Mouse (Mus musculus): ENCODE results near the gene BC024063. TPM values are rescaled to one million over a fixed set of nuclear protein-coding genes. Genes with fewer than 3 reads are reported as not detected.
"Not testable (repeated sequence)": the region's sequence is repeated elsewhere in the genome, so short reads cannot be mapped to it uniquely, and the experiment has no call there.

BC024063 gene
- 1 to 10 TPM; 6.8 to 8.8 TPM for total RNA-seq (2021)
- long read RNA-seq, partial matches to known transcripts, result 0 of 2 reads
- long read RNA-seq, other reads (novel, unspliced or antisense), result 0 of 2 reads

DNA sequence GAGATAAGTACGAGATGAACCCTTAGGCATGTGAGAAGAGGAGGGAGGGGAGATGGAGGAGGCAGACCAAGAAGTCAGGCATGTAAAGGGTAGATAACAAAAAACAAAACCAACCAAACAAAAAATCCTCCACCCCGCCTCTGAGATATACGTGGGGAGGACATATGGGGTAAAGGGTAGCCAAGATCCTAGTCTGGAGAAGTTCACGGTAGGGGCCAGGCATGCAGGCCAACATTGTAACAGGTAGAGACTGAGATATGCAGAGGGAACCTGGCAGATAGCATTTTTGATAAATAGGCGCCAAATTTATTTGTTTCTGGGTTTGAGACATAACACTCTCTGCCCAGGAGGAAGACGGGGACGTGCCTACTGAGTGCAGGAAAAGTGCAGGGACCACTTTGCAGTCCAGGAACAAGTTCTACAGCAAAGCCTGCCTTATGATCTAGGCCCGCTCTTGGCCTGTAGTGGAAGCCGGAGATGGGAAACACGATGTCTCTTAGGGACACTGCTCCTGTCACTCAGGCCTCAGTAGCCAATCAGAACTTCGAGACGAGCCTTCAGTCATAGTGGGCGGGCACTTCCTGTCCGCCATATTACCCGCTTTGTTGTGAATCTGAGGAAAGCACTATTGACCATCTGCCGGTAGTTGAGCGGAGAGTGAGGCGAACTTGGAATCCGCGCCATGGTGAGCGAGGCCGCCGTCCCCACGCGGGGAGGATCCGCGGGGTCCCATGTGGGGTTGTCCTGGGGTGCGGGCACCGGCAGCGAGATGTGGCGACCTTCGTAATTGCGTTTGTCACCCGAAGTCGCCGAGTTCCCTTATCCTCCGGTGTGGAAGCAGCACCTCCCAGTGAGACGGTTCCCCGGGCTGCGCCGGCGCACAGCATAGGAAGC lies at the start of gene BC024063:
Gene BC024063, plus strand, starts transcription at position 626 of the 894 bp plus-strand sequence.
- peak; percentile 74 to 88 for DNase-seq (ENCODE audit: low spot score in 2 of 2)

DNA sequence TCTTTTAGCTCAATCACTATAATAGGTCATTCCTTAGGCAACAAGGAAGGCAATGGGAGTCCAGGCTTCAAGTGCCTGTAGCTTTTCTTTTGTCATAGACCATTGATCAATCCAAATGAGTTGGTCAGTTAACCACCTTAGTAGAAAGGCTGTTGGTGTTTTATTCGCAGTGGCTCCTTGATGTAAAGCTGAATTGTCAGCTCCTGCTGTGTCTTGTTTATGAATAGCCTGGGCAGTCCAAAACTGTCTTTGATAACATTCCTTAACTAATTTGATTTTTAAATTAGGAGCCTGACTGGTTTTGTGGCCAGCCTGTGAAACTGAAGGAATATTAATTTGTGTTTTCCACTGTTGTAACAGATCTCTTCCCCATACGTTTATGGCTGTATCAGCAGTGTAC lies 41.0 kb upstream of the BC024063 start:
- no peak for DNase-seq (ENCODE audit: low spot score in 2 of 2)

DNA sequence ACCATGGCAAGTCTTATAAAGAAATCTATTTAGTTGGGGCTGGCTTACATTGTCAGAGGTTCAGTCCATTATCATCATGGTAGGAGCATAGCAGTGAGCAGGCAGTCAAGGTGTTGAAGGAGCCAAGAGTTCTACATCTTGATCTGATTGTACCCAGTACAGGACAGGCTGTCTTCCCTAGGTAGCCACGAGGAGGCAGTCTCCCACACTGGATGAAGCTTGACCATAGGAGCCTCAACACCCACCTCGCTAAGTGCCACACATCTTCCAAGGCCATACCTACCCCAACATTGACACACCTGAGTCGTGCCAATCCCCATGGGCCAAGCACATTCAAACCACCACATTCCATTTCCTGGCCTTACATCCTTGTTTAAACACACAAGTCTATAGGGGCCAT lies 36.5 kb upstream of the BC024063 start:
- DNase-seq (ENCODE audit: low spot score in 2 of 2), result no peak

DNA sequence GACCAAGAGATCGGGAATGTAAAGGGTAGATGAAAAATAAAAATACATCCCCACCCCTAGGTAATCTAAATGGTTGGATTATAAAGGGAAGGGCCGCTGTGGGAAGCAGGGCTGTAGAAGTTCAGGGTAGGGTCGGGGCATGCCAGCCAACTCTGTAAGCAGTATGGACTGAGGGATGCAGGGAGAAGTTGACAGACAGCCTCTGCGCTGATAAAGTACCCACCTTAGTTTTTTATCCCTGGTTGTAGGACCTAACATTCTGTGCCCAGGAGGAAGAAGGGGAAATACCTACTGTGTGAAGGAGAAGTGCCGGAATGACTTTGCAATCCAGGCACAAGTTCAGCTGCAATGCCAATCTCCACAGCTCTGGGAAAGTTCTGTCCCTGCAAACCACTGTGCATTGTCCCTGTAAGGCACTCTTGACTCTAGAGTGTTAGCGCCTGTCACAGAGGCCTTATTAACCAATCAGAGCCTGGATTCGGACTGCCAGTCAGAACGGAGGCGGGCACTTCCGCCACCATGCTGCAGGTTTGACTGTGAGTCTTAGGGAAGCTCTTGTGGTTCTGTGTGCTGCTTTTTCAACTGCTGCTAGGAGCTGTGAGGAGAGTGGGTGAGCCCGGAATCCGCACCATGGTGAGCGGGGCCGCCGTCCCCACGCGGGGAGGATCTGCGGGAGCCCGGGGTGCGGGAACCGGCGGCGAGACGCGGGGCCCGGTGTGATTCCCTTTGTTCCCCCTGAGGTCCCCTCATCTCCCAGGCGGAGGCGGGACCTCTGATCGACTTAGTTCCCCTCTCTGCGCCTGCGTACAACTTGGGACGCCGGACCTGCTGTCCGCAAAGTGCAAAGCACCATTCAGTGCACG lies 35.3 kb upstream of the BC024063 start, which contains the start of gene Zfp873:
Gene Zfp873, plus strand, starts transcription at position 527 of the 863 bp plus-strand sequence.
- peak; percentile 92 to 97 for DNase-seq (ENCODE audit: low spot score in 2 of 2)

DNA sequence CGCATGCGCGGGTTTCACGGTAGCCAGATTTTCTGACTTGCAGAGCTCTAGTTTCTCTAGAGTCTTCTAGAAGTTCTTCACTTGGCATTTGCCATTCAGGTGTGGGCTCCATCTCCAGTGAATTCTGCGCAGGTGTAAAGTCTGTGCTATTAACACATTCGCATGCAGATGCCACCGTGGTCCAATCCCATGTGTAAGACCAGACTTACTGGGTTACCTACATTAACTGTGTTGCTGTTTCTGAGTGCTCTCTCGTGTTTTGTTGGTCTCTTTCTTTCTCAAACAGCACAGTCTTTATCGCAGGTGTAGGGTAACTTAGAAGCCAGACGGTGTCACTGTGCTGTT lies 34.7 kb upstream of the BC024063 start:
- DNase-seq (ENCODE audit: low spot score in 2 of 2), result not testable (repeated sequence)

DNA sequence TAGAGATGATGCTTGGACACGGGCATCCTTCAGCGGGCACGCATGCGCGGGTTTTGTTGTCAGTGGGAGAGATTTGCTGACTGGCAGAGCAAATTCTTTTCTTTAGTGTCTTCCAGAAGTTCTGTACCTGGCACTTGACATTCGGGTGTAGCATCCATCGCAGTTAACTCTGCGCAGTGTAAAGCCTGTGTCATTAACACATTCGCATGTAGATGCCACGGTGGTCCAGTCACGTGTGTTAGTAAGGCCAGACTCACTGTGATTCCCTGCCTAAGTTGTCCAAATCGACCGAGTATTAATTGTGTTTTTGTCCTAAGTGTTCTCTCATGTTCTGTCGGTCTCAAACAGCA lies 444 bp downstream of the BC024063 start:
- DNase-seq (ENCODE audit: low spot score in 2 of 2), result not testable (repeated sequence)

DNA sequence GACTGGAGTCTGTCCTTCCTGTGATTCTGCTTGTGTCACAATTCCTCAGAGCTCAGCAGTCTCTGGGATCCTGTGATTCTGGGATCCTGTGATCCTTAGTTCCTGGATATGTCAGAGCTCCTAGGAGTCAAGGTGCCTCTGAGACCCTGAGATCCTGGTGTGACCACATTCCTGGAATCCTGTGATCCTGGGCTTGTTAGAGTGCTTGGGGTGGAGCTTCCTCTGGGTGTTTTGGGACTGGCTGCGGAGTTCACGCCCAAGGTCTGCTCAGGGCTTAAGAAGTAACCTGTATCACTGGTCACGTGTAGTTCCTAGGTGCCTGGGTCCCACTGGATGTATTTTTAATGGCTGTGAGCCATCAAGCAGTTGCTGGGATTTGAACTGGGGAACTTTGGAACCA lies 34.1 kb downstream of the BC024063 start:
- no peak for DNase-seq (ENCODE audit: low spot score in 2 of 2)

DNA sequence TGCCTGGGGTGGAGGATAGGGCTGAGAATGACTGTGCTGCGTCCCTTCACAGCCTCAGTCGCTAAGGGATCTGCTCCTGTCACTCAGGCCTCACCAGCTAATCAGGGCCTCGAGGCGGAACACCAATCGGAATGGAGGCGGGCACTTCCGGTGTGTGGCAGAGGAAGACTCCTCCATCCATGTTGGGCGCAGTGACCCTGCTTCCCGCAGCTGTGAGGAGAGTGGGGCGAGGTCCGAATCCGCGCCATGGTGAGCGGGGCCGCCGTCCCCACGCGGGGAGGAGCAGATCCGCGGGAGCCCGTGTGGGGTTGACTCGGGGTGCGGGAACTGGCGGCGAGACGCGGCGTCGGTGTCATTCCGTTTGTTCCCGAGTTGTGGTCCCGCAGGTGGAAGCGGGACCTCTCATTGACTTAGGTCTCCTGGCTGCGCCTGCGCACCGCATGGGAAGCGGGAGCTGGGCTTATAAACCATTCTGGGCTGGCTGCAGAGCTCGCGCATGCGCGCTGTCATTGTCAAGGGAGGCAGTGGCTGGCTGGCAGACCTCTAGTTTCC lies 44.8 kb downstream of the BC024063 start, which contains the start of gene AU041133:
Gene AU041133, plus strand, starts transcription at position 164 of the 552 bp plus-strand sequence.
- peak; percentile 91 to 95 for DNase-seq (ENCODE audit: low spot score in 2 of 2)

DNA sequence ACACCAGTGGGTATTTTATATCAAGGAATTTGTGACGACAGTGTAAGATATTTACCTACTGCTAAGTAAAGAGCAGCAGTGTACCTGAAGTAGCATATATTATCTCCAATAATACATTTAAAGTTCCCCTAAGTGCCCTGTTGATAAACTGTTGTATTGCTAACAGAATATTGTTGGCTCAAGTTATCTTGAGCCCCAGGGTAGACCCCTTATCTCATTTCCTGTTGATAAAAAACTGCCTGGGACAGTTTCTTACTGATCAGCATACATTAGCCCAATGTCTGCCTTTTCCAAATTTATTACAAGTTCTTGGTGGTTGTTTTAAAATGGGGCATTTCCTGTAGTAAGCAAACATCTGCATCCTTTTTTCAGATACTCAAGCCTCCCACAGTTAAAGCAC lies 62.1 kb downstream of the BC024063 start:
- DNase-seq (ENCODE audit: low spot score in 2 of 2), result no peak

DNA sequence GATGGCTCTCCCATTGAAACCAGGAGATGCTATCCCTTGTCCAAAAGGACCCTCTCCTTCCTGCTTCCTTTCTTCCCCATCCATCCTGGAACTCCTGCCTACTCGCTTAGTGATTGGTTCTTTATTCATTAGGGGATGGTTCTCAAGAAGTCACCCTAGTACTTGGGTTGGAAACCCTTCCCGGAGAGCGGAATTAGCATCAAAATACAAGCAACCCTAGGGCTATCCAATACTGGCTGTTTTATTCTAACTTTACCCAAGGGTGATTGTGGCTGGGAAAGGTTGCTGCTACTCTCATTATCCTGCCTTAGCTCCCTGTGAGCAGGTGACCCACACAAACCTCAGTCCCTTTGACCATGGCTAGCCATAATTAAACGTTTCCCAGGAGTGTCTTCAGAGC lies 64.4 kb downstream of the BC024063 start:
- DNase-seq (ENCODE audit: low spot score in 2 of 2), result no peak

Other genes starting within 250 kb of the BC024063 start
- gene Gm32687, start 219.4 kb upstream of the BC024063 start, total RNA-seq (2021), result 1 to 10 TPM; 1.7 to 3.5 TPM
- gene Zfp781, start 152.9 kb upstream of the BC024063 start, total RNA-seq (2021), result 1 to 10 TPM; 4.6 to 5.1 TPM
- 10 to 100 TPM; 11.4 to 13.8 TPM for gene Zfp873, start 35.2 kb upstream of the BC024063 start, total RNA-seq (2021)
- 1 to 10 TPM; 7.1 to 7.4 TPM for gene AU041133, start 44.7 kb downstream of the BC024063 start, total RNA-seq (2021)
- gene Zfp938, start 157.9 kb downstream of the BC024063 start, total RNA-seq (2021), result 10 to 100 TPM; 20.4 to 22.9 TPM
- not detected for gene 4932415D10Rik, start 233.2 kb downstream of the BC024063 start, total RNA-seq (2021)

Data from layer of hippocampus, adult 18-20 months (tissue).